Mouse (Mus musculus) CH12.LX (cell line): ENCODE data around the gene Fer1l5.

ENCODE experiments used
- CHD1 ChIP-seq: IDR thresholded peaks from 2 replicates; pipeline ENCODE4 v1.6.1; 2012; ENCODE audit warnings: low read depth, low read length, improper control_type of control experiment, inconsistent platforms
- CHD2 ChIP-seq: IDR thresholded peaks from 2 replicates; pipeline ENCODE4 v1.6.1; 2011; ENCODE audit warnings: low read length, improper control_type of control experiment
- CTCF ChIP-seq, 2 experiments: IDR thresholded peaks in 1 of 2; conservative IDR thresholded peaks in 1 of 2; 2 replicates each; pipeline ENCODE4 v1.5.1; 2011 to 2012; ENCODE audit warnings: low read depth in 2 of 2, low read length in 2 of 2, improper control_type of control experiment in 1 of 2, inconsistent platforms in 1 of 2, mild to moderate bottlenecking in 1 of 2, moderate library complexity in 1 of 2
- MAX ChIP-seq: IDR thresholded peaks from 2 replicates; pipeline ENCODE4 v1.6.1; 2011; ENCODE audit warnings: low read length, improper control_type of control experiment
- MXI1 ChIP-seq: IDR thresholded peaks from 2 replicates; pipeline ENCODE4 v1.6.1; 2011; ENCODE audit warnings: mild to moderate bottlenecking, low read depth, low read length, improper control_type of control experiment
- NELFE ChIP-seq: IDR thresholded peaks from 2 replicates; pipeline ENCODE4 v1.6.1; 2011; ENCODE audit warnings: low read depth, low read length, improper control_type of control experiment
- TCF12 ChIP-seq: IDR thresholded peaks from 2 replicates; pipeline ENCODE4 v1.6.1; 2014; ENCODE audit warnings: low read depth, mild to moderate bottlenecking, inconsistent platforms, low read length, improper control_type of control experiment
- ZNF384 ChIP-seq: IDR thresholded peaks from 2 replicates; pipeline ENCODE4 v1.6.1; 2012; ENCODE audit warnings: low read depth, low read length, improper control_type of control experiment, inconsistent platforms

GRCm38 (mm10) chr1:36397041-36397440 is 24.9 kb downstream of the Fer1l5 start:
- TF ChIP-seq CTCF (conservative IDR thresholded peaks at IDR 0.05 in 1 of 2, IDR thresholded peaks at IDR 0.05 in 1 of 2; ENCODE audit: low read depth in 2 of 2, low read length in 2 of 2): no peak
- no peak for TF ChIP-seq CHD2
- TF ChIP-seq CHD1: no peak
- no peak for TF ChIP-seq MXI1
- no peak for TF ChIP-seq MAX
- TF ChIP-seq ZNF384: no peak
- no peak for TF ChIP-seq NELFE
- TF ChIP-seq TCF12: no peak
